Mouse (Mus musculus) heart, embryonic 16.5 days (tissue): Measurements from ENCODE around the gene Syce3. TPM values are rescaled to one million over a fixed set of nuclear protein-coding genes. Genes with fewer than 3 reads are reported as not detected.
A peak's percentile ranks its signal among the peaks of the same experiment; 100 is the strongest.

Experiments used
- ATAC-seq: fragments of 200-750 bp; cut with Nextera tagmentation; replicated peaks from 2 replicates; pipeline ENCODE4 v1.8.0; 2017; ENCODE audit warnings: moderate number of reproducible peaks; ENCODE audit not compliant: insufficient read depth, low FRiP score; ENCODE audit errors: extremely low read depth
- H3K27ac ChIP-seq: fragments of 300-500 bp; sonication (generic); 2 replicates; pipeline ENCODE4 v1.5.1; 2014; ENCODE audit warnings: mild to moderate bottlenecking, low read length, control low read depth, moderate library complexity
- H3K27me3 ChIP-seq: fragments of 300-500 bp; sonication (generic); 2 replicates; pipeline ENCODE4 v1.6.1; 2014; ENCODE audit warnings: low read length, mixed read lengths; ENCODE audit not compliant: control insufficient read depth, insufficient read depth
- H3K36me3 ChIP-seq: fragments of 300-500 bp; sonication (generic); 2 replicates; pipeline ENCODE4 v1.6.1; 2014; ENCODE audit not compliant: control insufficient read depth, insufficient read depth
- H3K4me1 ChIP-seq: fragments of 300-500 bp; sonication (generic); 2 replicates; pipeline ENCODE4 v1.6.1; 2014; ENCODE audit warnings: low read length, mixed read lengths; ENCODE audit not compliant: control insufficient read depth, insufficient read depth
- H3K4me2 ChIP-seq: fragments of 300-500 bp; sonication (generic); 2 replicates; pipeline ENCODE4 v1.6.1; 2014; ENCODE audit warnings: low read depth, mild to moderate bottlenecking, control low read depth, low read length
- H3K4me3 ChIP-seq: fragments of 300-500 bp; sonication (generic); 2 replicates; pipeline ENCODE4 v1.5.1; 2014; ENCODE audit warnings: mild to moderate bottlenecking, control low read depth, low read length
- H3K9ac ChIP-seq: fragments of 300-500 bp; sonication (generic); 2 replicates; pipeline ENCODE4 v1.6.1; 2014; ENCODE audit warnings: low read length, control low read depth
- H3K9me3 ChIP-seq: fragments of 300-500 bp; sonication (generic); replicated peaks from 2 replicates; pipeline ENCODE4 v1.6.1; 2016; ENCODE audit warnings: low read length; ENCODE audit not compliant: control insufficient read depth
- WGBS: fragments of 180-500 bp; shearing (Covaris S2); extraction: QIAGEN DNeasy Blood & Tissue Kit; methylation state at CpG from one replicate; pipeline ENCODE4 v1.1.7; 2014; 5-methylcytosine and 5-hydroxymethylcytosine counted together
- polyA plus RNA-seq: library from polyadenylated mRNA; unstranded; fragments of >200 nt; fragmentation: Nextera tagmentation; extraction: Ambion mirVana; gene quantifications from 2 replicates; pipeline ENCODE4 v1.2.1, GENCODE M21; 2015

The Syce3 gene
- polyA plus RNA-seq, result not detected in 2 replicates

DNA sequence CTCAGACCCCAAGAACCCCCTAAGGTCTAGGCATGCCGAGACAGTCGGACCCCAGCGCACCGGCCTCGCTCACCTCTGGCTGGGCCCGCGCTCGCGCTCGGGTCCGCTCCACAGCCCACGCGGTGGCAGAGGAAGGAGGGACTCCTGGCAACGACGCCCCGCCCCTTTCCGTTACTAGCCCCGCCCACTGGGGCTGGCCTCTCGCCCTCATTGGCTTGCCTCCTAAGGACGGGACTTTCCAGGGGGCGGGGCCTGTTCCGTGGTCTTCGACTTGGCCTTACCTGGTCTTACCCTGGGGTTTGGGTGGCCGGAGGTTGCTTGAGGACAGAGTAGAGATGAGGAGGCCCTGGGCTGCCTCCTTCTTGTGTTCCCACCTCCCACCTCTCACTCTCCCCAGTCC is at the start of gene Syce3:
Gene Syce3 (minus strand): TSS at position 386 of the 400 bp plus-strand sequence.
- peaks cover 2% of the 10 kb centered on the region; the same call in 1 of the 2 replicates for H3K4me1 ChIP-seq
- no peaks in the 10 kb centered on the region for H3K27me3 ChIP-seq
- peaks cover 11% of the 10 kb centered on the region for H3K9me3 ChIP-seq
- no peaks in the 10 kb centered on the region for H3K36me3 ChIP-seq
- 82% methylated on average over 24 of the region's 24 CpGs for WGBS
- H3K27ac ChIP-seq, result no peak within 1 kb of the TSS
- no peak for ATAC-seq
- H3K4me3 ChIP-seq, result no peak within 1 kb of the TSS
- no peak within 1 kb of the TSS for H3K9ac ChIP-seq
- no peak within 1 kb of the TSS for H3K4me2 ChIP-seq

DNA sequence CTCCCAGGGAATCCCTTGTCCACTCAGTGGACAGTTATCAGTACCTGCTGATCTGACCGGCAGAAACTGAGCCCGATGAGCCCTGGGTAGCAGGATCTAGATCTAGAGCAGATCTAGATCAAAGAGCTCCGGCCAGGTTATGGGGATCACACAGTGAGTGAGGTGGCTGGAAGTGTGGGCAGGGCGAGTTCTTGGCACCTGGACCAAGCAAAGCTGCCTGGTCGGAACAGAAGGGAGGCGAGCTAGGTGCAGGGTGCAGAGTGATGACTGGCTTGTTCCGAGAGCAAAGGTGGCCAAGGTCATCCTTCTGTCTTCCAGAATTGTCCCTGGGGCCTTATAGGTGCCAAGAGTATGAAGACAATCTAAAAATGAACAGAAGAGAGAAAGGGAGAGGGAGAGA is 49.5 kb upstream of the Syce3 start:
- 70% methylated on average over 7 of the region's 7 CpGs for WGBS
- Histone ChIP-seq H3K27ac (no peak overlapping the region), H3K4me3 (no peak overlapping the region), H3K9me3 (no peaks in the 10 kb centered on the region), H3K9ac (no peak overlapping the region), H3K4me1 (no peaks in the 10 kb centered on the region), H3K4me2 (no peak overlapping the region), H3K27me3 (peaks cover 23% of the 10 kb centered on the region), H3K36me3 (no peaks in the 10 kb centered on the region)
- no peak for ATAC-seq

DNA sequence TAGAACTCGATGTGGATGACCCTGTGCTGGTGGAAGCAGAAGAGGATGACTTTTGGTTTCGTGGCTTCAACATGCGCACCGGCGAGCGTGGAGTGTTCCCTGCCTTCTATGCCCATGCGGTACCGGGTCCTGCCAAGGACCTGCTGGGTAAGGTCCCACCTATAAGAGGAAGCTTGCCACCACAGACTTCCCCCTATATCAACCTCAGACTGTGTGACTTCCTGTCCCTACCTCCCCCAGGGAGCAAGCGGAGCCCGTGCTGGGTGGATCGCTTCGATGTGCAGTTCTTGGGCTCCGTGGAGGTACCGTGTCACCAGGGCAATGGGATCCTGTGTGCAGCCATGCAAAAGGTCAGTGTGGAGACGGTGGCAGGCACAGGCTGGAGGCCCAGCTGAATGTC is 48.6 kb upstream of the Syce3 start:
- Histone ChIP-seq H3K4me2 (no peak overlapping the region), H3K4me1 (peaks cover 2% of the 10 kb centered on the region; the same call in 1 of the 2 replicates), H3K9ac (no peak overlapping the region), H3K36me3 (no peaks in the 10 kb centered on the region), H3K27me3 (peaks cover 31% of the 10 kb centered on the region), H3K9me3 (no peaks in the 10 kb centered on the region), H3K27ac (no peak overlapping the region), H3K4me3 (no peak overlapping the region)
- WGBS, result 82% methylated on average over 15 of the region's 15 CpGs
- no peak for ATAC-seq

- no peak for ATAC-seq
- Histone ChIP-seq H3K4me1 (peaks cover 4% of the 10 kb centered on the region; the same call in 1 of the 2 replicates), H3K27ac (no peak overlapping the region), H3K4me3 (no peak overlapping the region), H3K36me3 (no peaks in the 10 kb centered on the region), H3K9ac (no peak overlapping the region), H3K9me3 (no peaks in the 10 kb centered on the region), H3K27me3 (peaks cover 43% of the 10 kb centered on the region), H3K4me2 (no peak overlapping the region)
- WGBS, result 63% methylated on average over 6 of the region's 6 CpGs
Observed at GRCm38 (mm10) chr15:89455642-89456041, 45.3 kb upstream of the Syce3 start.

GRCm38 (mm10) chr15:89454857-89455256 is 44.6 kb upstream of the Syce3 start:
- no peak for ATAC-seq
- Histone ChIP-seq H3K4me1 (peaks cover 4% of the 10 kb centered on the region; the same call in 1 of the 2 replicates), H3K9ac (no peak overlapping the region), H3K27me3 (peaks cover 46% of the 10 kb centered on the region), H3K4me2 (no peak overlapping the region), H3K4me3 (no peak overlapping the region), H3K36me3 (no peaks in the 10 kb centered on the region), H3K9me3 (no peaks in the 10 kb centered on the region), H3K27ac (no peak overlapping the region)
- 22% methylated on average over 5 of the region's 6 CpGs for WGBS

DNA sequence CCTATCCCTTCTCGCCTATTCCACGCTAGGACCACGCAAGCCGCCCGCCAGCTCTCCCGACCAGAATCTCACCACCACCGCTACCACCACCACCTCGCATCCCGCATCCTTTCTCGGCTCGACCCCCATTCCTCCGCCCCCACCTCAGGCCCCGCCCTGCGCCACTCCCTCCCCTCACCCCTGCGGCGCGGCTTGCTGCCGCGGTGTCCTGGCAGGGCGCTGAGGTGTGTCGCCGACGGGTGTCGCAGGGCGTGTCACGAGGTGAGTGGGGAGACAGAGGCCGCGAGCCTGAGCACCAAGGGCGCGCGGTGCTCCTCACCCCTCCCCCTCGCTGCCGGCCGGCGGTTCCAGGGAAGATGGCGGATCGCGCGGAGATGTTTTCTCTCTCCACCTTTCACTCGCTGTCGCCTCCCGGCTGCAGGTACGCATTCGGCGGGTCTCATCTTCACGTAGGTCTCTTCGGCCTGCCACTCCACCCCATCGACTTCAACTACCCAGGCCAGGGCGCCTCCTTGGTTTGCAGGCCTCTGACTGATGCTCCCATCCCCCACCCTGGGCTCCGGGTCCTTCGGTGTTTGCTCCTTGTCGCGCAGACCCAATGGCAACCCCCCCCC is 43.7 kb upstream of the Syce3 start, which contains the start of gene Mapk8ip2:
Gene Mapk8ip2 (plus strand): TSS at position 49 of the 614 bp plus-strand sequence.
- Histone ChIP-seq H3K4me1 (peaks cover 4% of the 10 kb centered on the region; the same call in 1 of the 2 replicates), H3K4me3 (peak within 1 kb of the TSS; percentile 50), H3K36me3 (no peaks in the 10 kb centered on the region), H3K27me3 (peaks cover 44% of the 10 kb centered on the region), H3K27ac (no peak within 1 kb of the TSS), H3K9me3 (no peaks in the 10 kb centered on the region), H3K9ac (no peak within 1 kb of the TSS), H3K4me2 (peak within 1 kb of the TSS; percentile 71)
- under 1% methylated on average over 53 of the region's 53 CpGs for WGBS
- ATAC-seq, result no peak

- no peaks in the 10 kb centered on the region for H3K9me3 ChIP-seq
- peak; percentile 69 for ATAC-seq
Observed at GRCm38 (mm10) chr15:89452906-89453864, 42.9 kb upstream of the Syce3 start.

GRCm38 (mm10) chr15:89442486-89443070 is 32.3 kb upstream of the Syce3 start:
- WGBS, result 35% methylated on average over 8 of the region's 8 CpGs
- Histone ChIP-seq H3K27ac (no peak overlapping the region), H3K9ac (no peak overlapping the region), H3K27me3 (no peaks in the 10 kb centered on the region), H3K36me3 (no peaks in the 10 kb centered on the region), H3K4me1 (no peaks in the 10 kb centered on the region), H3K9me3 (no peaks in the 10 kb centered on the region), H3K4me3 (no peak overlapping the region), H3K4me2 (no peak overlapping the region)
- ATAC-seq, result no peak

More at GRCm38 (mm10) chr15:89452906-89453864, 42.9 kb upstream of the Syce3 start:
- H3K4me3 ChIP-seq, result peak overlapping the region; percentile 50
- H3K4me1 ChIP-seq, result peaks cover 4% of the 10 kb centered on the region; the same call in 1 of the 2 replicates
- peaks cover 44% of the 10 kb centered on the region for H3K27me3 ChIP-seq
- 5% methylated on average over 24 of the region's 24 CpGs for WGBS
- H3K36me3 ChIP-seq, result no peaks in the 10 kb centered on the region
- no peak overlapping the region for H3K27ac ChIP-seq
- H3K4me2 ChIP-seq, result peak overlapping the region; percentile 71
- no peak overlapping the region for H3K9ac ChIP-seq
